Mouse (Mus musculus): Measurements from ENCODE around the gene Syt10.
"Not testable (repeated sequence)": the region's sequence is repeated elsewhere in the genome, so short reads cannot be mapped to it uniquely, and the experiment has no call there.

Syt10 gene

DNA sequence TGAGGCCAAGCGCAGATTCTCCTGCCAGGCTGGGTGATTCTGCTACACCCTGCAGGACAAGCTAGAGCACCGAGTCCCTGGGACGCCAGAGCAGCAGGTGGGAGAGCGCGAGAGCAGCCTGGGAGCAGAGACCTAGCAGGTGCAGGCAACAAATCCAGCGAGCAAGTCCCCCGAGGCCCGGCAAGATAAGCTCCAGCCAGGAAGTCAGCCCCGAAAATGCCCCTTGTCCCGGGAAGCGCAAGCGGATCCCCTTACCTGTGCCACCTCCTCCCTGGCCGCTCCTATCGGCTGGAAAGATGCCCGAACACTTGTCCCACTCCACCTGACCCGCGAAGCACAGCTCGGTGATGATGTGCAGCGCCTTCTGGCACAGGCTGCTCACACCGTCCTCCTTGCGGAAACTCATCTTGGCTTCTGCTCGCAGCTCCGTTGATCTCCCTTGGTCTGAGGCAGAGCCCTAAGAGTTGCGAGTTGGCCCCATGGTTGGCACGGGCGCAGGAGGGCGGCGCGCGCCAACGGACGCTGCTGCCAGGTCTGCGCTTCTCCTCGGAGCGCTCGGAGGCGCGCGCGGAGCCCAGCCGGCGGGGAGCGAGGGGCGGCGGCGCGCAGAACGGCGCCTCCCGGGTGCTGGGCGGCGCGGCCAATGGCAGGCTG lies at the start of gene Syt10:
TSS of gene Syt10 (minus strand) at position 497 of the 654 bp plus-strand sequence.
- DNase-seq (ENCODE audit: low spot score in 2 of 2) = no peak

DNA sequence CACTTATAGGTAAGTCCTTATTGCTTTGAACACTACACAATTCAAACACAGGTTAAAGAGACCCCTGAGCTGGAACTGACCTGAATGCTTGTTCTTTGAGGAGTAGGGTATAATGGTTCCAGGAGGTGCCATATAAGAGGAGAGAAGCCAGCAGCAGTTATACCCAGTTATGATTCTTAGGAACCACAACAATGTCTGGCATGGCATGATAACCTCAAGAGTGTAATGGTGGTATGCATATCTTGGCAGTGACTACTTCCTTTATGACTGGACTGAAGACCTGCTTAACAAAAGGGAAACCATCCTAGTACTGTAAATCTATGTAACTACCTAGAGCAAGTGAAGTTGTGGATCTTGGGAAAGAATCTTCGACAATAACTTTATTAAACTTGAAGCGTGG lies 42.1 kb upstream of the Syt10 start:
- DNase-seq (ENCODE audit: low spot score in 2 of 2) = no peak

DNA sequence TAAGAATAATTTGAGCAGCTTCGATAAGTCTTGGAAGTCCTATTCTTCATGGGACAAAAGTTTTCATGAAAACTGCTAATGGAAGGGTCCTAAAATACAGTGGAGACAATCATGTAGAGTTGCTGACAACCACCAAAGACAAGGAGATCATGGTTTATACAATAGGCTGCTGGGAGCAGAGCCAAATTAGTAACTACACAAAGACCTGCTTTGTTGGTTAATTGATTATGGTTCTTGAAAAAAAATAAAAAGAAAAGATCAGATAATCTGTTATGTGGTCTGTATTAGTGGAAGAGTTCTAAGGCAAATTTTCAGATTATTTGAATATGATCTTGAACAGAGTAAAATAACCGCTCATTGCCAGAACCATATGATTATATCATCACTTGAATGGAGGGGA lies 37.3 kb upstream of the Syt10 start:
- DNase-seq (ENCODE audit: low spot score in 2 of 2) = no peak

DNA sequence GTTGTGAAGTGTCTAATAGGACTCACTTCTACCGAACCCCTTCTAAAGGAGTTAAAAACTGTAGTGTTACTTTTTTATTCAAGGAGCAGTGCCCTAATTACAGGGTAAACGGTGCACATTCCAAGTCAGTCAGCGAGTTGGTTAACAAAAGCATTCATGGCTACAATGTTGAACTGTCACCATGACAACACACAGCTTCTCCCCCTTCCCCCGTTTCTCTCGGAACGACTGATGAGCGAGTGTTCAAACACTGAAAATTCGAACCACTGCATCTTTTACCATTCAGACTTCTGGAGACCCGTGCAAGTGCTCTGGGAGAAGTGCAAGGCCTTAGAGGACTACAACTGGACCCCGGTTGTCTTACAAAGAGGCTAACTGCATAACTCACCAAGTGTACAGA lies 25.6 kb downstream of the Syt10 start:
- DNase-seq (ENCODE audit: low spot score in 2 of 2) = no peak

DNA sequence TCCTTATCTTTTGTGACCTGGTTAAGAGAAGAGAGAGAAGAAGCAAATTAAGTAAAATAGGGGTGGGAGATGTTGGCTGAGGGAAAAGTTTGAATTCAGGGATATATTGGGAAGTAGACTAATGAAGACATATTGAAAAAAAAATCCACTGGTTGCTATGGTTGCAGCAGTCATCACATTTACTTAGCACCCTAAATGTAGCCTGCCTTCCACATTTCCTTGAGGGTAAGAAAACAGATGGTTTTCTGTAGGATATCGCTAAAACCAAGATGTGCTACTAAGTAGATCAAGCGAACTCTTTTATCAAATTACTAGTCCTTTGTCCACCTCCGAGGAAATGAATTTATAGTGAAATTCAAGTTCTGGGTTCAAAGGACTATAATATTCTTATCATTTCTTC lies 37.2 kb downstream of the Syt10 start:
- DNase-seq (ENCODE audit: low spot score in 2 of 2) = no peak

DNA sequence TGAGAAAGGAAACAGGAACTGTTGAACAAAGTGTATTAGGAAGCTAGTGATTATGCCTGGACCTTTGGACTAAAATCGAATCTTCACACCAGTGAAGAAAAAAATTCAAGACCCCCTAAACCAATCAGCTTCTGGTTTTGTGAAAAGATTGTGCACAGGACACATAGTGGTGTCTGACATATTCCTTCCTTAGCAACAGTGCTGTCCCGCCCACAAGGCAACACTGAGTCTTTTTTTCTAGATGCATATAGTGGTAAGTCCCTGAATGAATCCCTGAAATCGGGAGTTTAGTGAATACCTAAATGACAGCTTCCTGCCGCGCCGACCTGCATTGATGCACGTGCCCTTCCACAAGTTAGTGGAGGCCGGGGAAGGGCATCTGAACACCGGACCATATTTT lies 61.7 kb downstream of the Syt10 start:
- no peak for DNase-seq (ENCODE audit: low spot score in 2 of 2)

DNA sequence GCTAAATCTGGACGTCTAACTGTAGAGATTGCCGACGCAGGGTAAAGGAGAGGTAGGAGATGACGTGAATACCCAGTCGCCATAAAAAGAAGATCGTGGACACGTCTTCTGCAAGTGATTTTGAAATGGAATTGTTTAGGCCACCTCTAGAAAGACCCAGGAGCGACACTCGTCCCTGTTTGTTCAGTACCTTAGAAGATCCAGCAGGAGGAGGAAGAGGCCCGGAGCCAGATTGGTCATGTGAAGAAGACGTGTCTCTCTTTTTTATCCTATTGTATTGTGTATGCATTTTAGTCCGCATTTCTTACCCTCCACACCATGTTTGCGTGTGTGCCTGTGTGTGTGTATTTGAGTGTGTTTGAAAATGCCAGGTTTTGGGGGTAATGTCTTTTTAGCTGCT lies 75.6 kb downstream of the Syt10 start:
- DNase-seq (ENCODE audit: low spot score in 2 of 2) = not testable (repeated sequence)

DNA sequence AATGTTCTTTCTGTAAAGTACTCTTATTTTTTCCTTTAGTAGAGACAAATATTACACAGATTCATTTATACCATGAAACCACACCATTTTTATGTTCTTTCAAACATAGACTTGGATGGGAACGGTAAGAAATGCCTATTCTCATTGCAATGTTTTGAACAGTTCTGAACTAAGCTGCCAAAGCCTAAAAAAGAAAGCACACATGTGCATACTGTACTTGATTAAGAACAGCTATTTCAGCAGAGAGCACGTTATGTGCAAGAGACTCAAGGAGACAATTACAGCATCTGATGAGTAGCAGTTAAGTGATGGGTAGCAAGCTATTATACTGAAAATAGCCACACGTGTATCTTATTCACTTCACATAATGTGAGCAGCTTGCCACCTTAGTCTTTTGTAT lies 108.0 kb downstream of the Syt10 start:
- no peak for DNase-seq (ENCODE audit: low spot score in 2 of 2)

All from spleen, postnatal 36 days (tissue).